Mouse (Mus musculus) hindbrain, embryonic 10.5 days (tissue): Measurements from ENCODE around the gene Keap1. TPM values are rescaled to one million over a fixed set of nuclear protein-coding genes. Genes with fewer than 3 reads are reported as not detected.
"Not testable (repeated sequence)": the region's sequence is repeated elsewhere in the genome, so short reads cannot be mapped to it uniquely, and the experiment has no call there.

Experiments
- DNase-seq: peaks from one replicate; pipeline ENCODE4 v3.0.0-alpha.2; 2017; ENCODE audit warnings: low spot score
- H3K27ac ChIP-seq: fragments of 300-500 bp; sonication (generic); 2 replicates; pipeline ENCODE4 v1.5.1; 2016; ENCODE audit warnings: mild to moderate bottlenecking, moderate library complexity
- H3K27me3 ChIP-seq: fragments of 300-500 bp; sonication (generic); 2 replicates; pipeline ENCODE4 v1.6.1; 2016; ENCODE audit warnings: mild to moderate bottlenecking; ENCODE audit not compliant: poor library complexity, insufficient read depth, severe bottlenecking
- H3K36me3 ChIP-seq: fragments of 300-500 bp; sonication (generic); 2 replicates; pipeline ENCODE4 v1.6.1; 2016; ENCODE audit warnings: mild to moderate bottlenecking, moderate library complexity
- H3K4me1 ChIP-seq: fragments of 300-500 bp; sonication (generic); replicated peaks from 2 replicates; pipeline ENCODE4 v1.6.1; 2016; ENCODE audit warnings: mild to moderate bottlenecking
- H3K4me3 ChIP-seq: fragments of 300-500 bp; sonication (generic); 2 replicates; pipeline ENCODE4 v1.5.1; 2016; ENCODE audit warnings: mild to moderate bottlenecking, moderate library complexity
- H3K9me3 ChIP-seq: fragments of 300-500 bp; sonication (generic); 2 replicates; pipeline ENCODE4 v1.6.1; 2016; ENCODE audit warnings: mild to moderate bottlenecking, moderate library complexity
- WGBS: fragments of 180-500 bp; shearing (Covaris S2); methylation state at CpG from one replicate; pipeline ENCODE4 v1.1.7; 2016; 5-methylcytosine and 5-hydroxymethylcytosine counted together
- polyA plus RNA-seq: library from polyadenylated mRNA; unstranded; fragments of >200 nt; fragmentation: Nextera tagmentation; extraction: Ambion mirVana; gene quantifications from 2 replicates; pipeline ENCODE4 v1.2.1, GENCODE M21; 2016

The Keap1 gene
- polyA plus RNA-seq, 1 experiment from 2014 or later = 50.0 TPM

- Histone ChIP-seq H3K27me3 (peaks cover 35% of the 10 kb centered on the region), H3K27ac (peak overlapping the region; percentile 98), H3K4me3 (peak overlapping the region; percentile 82), H3K4me1 (peaks cover 30% of the 10 kb centered on the region), H3K36me3 (peaks cover 42% of the 10 kb centered on the region), H3K9me3 (0 out of 2 replicates have a peak, but pooled peaks cover under 1% of the 10 kb centered on the region)
- peak; percentile 57 for DNase-seq
- WGBS = 19% methylated on average over 19 of the region's 19 CpGs
These were observed 1.7 kb downstream of the Keap1 start for GRCm38 (mm10) chr9:21237368-21238003.

- peaks cover 46% of the 10 kb centered on the region for H3K36me3 ChIP-seq
- H3K9me3 ChIP-seq = no peaks in the 10 kb centered on the region
- WGBS = 87% methylated on average over 25 of the region's 25 CpGs
- peaks cover 30% of the 10 kb centered on the region for H3K4me1 ChIP-seq
- peak overlapping the region; percentile 98; the same call in 1 of the 2 replicates for H3K27ac ChIP-seq
- H3K27me3 ChIP-seq = peaks cover 30% of the 10 kb centered on the region
- no peak for DNase-seq
- H3K4me3 ChIP-seq = peak overlapping the region; percentile 82
These were observed 2.2 kb downstream of the Keap1 start for GRCm38 (mm10) chr9:21236991-21237367.

- peaks cover 62% of the 10 kb centered on the region for H3K36me3 ChIP-seq
- no peak overlapping the region for H3K4me3 ChIP-seq
- peaks cover 16% of the 10 kb centered on the region for H3K27me3 ChIP-seq
- no peaks in the 10 kb centered on the region for H3K9me3 ChIP-seq
- no peak overlapping the region for H3K27ac ChIP-seq
- no peak for DNase-seq
- WGBS = 80% methylated on average over 4 of the region's 4 CpGs
- peaks cover 31% of the 10 kb centered on the region for H3K4me1 ChIP-seq
These were observed 3.8 kb downstream of the Keap1 start for GRCm38 (mm10) chr9:21235341-21235740.

GRCm38 (mm10) chr9:21233805-21234204 is 5.4 kb downstream of the Keap1 start:
- peaks cover 77% of the 10 kb centered on the region for H3K36me3 ChIP-seq
- H3K27me3 ChIP-seq = 0 out of 2 replicates have a peak, but pooled peaks cover 7% of the 10 kb centered on the region
- DNase-seq = no peak
- no peaks in the 10 kb centered on the region for H3K9me3 ChIP-seq
- H3K4me1 ChIP-seq = peaks cover 23% of the 10 kb centered on the region
- H3K27ac ChIP-seq = no peak overlapping the region
- H3K4me3 ChIP-seq = no peak overlapping the region
- WGBS = 79% methylated on average over 28 of the region's 28 CpGs

- H3K9me3 ChIP-seq = no peaks in the 10 kb centered on the region
- peaks cover 23% of the 10 kb centered on the region for H3K4me1 ChIP-seq
- DNase-seq = no peak
- H3K27ac ChIP-seq = no peak overlapping the region
- H3K36me3 ChIP-seq = peaks cover 78% of the 10 kb centered on the region
- WGBS = 87% methylated on average over 29 of the region's 29 CpGs
- H3K27me3 ChIP-seq = peaks cover 7% of the 10 kb centered on the region; the same call in 1 of the 2 replicates
- H3K4me3 ChIP-seq = no peak overlapping the region
These were observed 5.8 kb downstream of the Keap1 start for GRCm38 (mm10) chr9:21233366-21233765.

- Histone ChIP-seq H3K36me3 (peaks cover 78% of the 10 kb centered on the region), H3K27ac (no peak overlapping the region), H3K27me3 (peaks cover 9% of the 10 kb centered on the region; the same call in 1 of the 2 replicates), H3K9me3 (no peaks in the 10 kb centered on the region), H3K4me3 (no peak overlapping the region), H3K4me1 (peaks cover 22% of the 10 kb centered on the region)
- DNase-seq = no peak
- WGBS = 87% methylated on average over 5 of the region's 5 CpGs
These were observed 6.3 kb downstream of the Keap1 start for GRCm38 (mm10) chr9:21232867-21233266.

- peaks cover 17% of the 10 kb centered on the region for H3K4me1 ChIP-seq
- WGBS = 49% methylated on average over 23 of the region's 23 CpGs
- H3K9me3 ChIP-seq = no peaks in the 10 kb centered on the region
- no peak overlapping the region for H3K4me3 ChIP-seq
- no peak overlapping the region for H3K27ac ChIP-seq
- H3K36me3 ChIP-seq = peaks cover 72% of the 10 kb centered on the region
- DNase-seq = no peak
- peaks cover 20% of the 10 kb centered on the region for H3K27me3 ChIP-seq
These were observed 7.6 kb downstream of the Keap1 start for GRCm38 (mm10) chr9:21231551-21231950.

GRCm38 (mm10) chr9:21227342-21227741 is 11.8 kb downstream of the Keap1 start:
- peaks cover 35% of the 10 kb centered on the region for H3K36me3 ChIP-seq
- peaks cover 4% of the 10 kb centered on the region for H3K9me3 ChIP-seq
- H3K4me1 ChIP-seq = peaks cover 26% of the 10 kb centered on the region
- H3K27me3 ChIP-seq = peaks cover 26% of the 10 kb centered on the region
- no peak for DNase-seq
- H3K27ac ChIP-seq = peak overlapping the region; percentile 56
- 15% methylated on average over 16 of the region's 16 CpGs for WGBS
- peak overlapping the region; percentile 29 for H3K4me3 ChIP-seq

GRCm38 (mm10) chr9:21225415-21225758 is 13.8 kb downstream of the Keap1 start:
- H3K9me3 ChIP-seq = peaks cover 4% of the 10 kb centered on the region
- no peak for DNase-seq
- peaks cover 31% of the 10 kb centered on the region for H3K4me1 ChIP-seq
- H3K27ac ChIP-seq = 0 out of 2 replicates have a peak overlapping the region, but pooled peaks have one; percentile 35
- peaks cover 26% of the 10 kb centered on the region for H3K27me3 ChIP-seq
- peaks cover 17% of the 10 kb centered on the region for H3K36me3 ChIP-seq
- 13% methylated on average over 7 of the region's 7 CpGs for WGBS
- peak overlapping the region; percentile 41 for H3K4me3 ChIP-seq

GRCm38 (mm10) chr9:21224576-21225414 is 14.4 kb downstream of the Keap1 start:
- Histone ChIP-seq H3K4me1 (peaks cover 32% of the 10 kb centered on the region), H3K27ac (peak overlapping the region; percentile 35; the same call in 1 of the 2 replicates), H3K27me3 (peaks cover 26% of the 10 kb centered on the region), H3K36me3 (peaks cover 11% of the 10 kb centered on the region), H3K9me3 (peaks cover 4% of the 10 kb centered on the region), H3K4me3 (peak overlapping the region; percentile 41)
- no peak for DNase-seq
- WGBS = 21% methylated on average over 26 of the region's 26 CpGs

- Histone ChIP-seq H3K4me1 (peaks cover 32% of the 10 kb centered on the region), H3K27ac (no peak overlapping the region), H3K4me3 (no peak overlapping the region), H3K27me3 (peaks cover 26% of the 10 kb centered on the region), H3K36me3 (0 out of 2 replicates have a peak, but pooled peaks cover 2% of the 10 kb centered on the region), H3K9me3 (peaks cover 4% of the 10 kb centered on the region)
- 92% methylated on average over 6 of the region's 6 CpGs for WGBS
- no peak for DNase-seq
These were observed 15.3 kb downstream of the Keap1 start for GRCm38 (mm10) chr9:21223906-21224305.

- not testable (repeated sequence) for H3K4me3 ChIP-seq, H3K36me3 ChIP-seq, H3K27ac ChIP-seq, DNase-seq, H3K9me3 ChIP-seq
- Histone ChIP-seq H3K4me1 (peaks cover 32% of the 10 kb centered on the region), H3K27me3 (peaks cover 26% of the 10 kb centered on the region)
- 89% methylated on average over 2 of the region's 2 CpGs for WGBS
These were observed 15.7 kb downstream of the Keap1 start for GRCm38 (mm10) chr9:21223490-21223889.

GRCm38 (mm10) chr9:21221383-21221929 is 17.7 kb downstream of the Keap1 start:
- Histone ChIP-seq H3K4me3 (peak overlapping the region; percentile 40; the same call in 1 of the 2 replicates), H3K4me1 (peaks cover 32% of the 10 kb centered on the region), H3K27ac (no peak overlapping the region), H3K9me3 (peaks cover 4% of the 10 kb centered on the region), H3K36me3 (no peaks in the 10 kb centered on the region), H3K27me3 (peaks cover 20% of the 10 kb centered on the region)
- peak; percentile 37 for DNase-seq
- WGBS = 16% methylated on average over 7 of the region's 7 CpGs
